Mouse (Mus musculus): Measurements from ENCODE around the gene Rassf3. TPM values are rescaled to one million over a fixed set of nuclear protein-coding genes. Genes with fewer than 3 reads are reported as not detected.

The Rassf3 gene
- polyA plus RNA-seq, 1 experiment from 2014 or later = 20.2 TPM

DNA sequence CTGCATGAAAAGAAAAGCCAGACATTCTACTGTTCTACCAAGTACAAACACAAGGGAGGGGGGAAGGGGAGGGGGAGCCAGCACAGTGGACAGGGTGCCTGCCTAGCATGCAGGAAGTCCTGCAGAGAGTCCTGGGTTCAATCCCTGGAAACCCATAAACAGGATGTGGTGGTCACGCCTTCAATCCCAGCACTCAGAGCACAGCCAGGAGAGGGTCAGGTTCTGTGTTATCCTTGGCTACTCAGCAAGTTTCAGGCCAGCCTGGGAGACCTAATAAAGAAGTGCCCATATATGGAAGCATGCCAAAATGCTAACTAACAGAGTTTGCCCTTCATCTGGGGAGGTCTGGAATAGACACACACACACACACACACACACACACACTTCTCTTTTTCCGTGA lies 47.1 kb downstream of the Rassf3 start:
- H3K4me3 ChIP-seq (replicated peaks) = no peak overlapping the region
- H3K4me1 ChIP-seq (replicated peaks) = peaks cover 87% of the 10 kb centered on the region
- H3K27ac ChIP-seq = peak overlapping the region; percentile 81
- no peaks in the 10 kb centered on the region for H3K27me3 ChIP-seq
- H3K36me3 ChIP-seq = no peaks in the 10 kb centered on the region
- H3K9ac ChIP-seq (replicated peaks) = no peak overlapping the region
- WGBS = 14% methylated on average over 2 of the region's 2 CpGs
- H3K4me2 ChIP-seq = no peak overlapping the region
- no peaks in the 10 kb centered on the region for H3K9me3 ChIP-seq
- ATAC-seq (ENCODE audit: insufficient number of reproducible peaks, insufficient read depth, low FRiP score, low TSS enrichment, low read depth) = peak; percentile 67; the same call in 1 of the 2 replicates

DNA sequence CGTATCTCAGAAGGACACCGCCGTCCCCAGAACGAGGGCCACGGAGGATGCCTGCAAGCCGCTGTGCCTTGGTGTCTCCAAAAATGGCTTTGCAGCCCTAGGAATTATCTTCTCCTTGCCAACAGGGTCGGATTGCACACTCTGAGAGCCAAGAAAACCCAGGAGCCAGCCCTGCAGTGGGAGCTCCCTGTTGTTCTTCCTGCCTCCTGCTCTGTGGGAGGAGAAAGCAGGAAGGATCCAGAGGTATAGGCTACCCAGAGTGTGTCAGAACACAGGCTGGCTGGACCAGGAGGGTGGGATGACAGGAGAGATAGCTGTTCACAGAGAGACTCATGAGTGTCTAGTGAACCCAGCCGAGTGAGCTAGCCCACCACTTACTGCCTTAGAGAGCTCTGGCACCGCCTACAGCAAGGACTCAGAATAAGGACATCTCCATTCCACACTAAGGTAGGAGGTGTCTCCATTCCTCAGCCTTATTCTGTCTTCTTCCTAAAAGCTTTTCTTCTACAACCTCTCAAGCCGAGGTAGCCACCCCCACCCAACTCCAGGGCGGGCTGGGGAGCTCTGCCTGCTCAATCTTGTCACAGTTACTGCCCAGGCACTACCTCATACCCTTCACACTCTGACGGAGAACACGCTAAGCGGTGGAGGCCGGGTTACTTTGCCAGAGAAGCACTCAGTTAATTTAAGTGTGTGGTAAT lies 48.0 kb downstream of the Rassf3 start:
- Histone ChIP-seq H3K9ac (replicated peaks) (no peak overlapping the region), H3K27ac (0 out of 2 replicates have a peak overlapping the region, but pooled peaks have one; percentile 25), H3K4me3 (replicated peaks) (no peak overlapping the region), H3K4me1 (replicated peaks) (peaks cover 90% of the 10 kb centered on the region), H3K36me3 (0 out of 2 replicates have a peak, but pooled peaks cover 5% of the 10 kb centered on the region), H3K4me2 (no peak overlapping the region), H3K27me3 (no peaks in the 10 kb centered on the region), H3K9me3 (no peaks in the 10 kb centered on the region)
- WGBS = 82% methylated on average over 15 of the region's 15 CpGs
- ATAC-seq (ENCODE audit: insufficient number of reproducible peaks, insufficient read depth, low FRiP score, low TSS enrichment, low read depth) = 0 out of 2 replicates have a peak, but pooled peaks have one; percentile 12

DNA sequence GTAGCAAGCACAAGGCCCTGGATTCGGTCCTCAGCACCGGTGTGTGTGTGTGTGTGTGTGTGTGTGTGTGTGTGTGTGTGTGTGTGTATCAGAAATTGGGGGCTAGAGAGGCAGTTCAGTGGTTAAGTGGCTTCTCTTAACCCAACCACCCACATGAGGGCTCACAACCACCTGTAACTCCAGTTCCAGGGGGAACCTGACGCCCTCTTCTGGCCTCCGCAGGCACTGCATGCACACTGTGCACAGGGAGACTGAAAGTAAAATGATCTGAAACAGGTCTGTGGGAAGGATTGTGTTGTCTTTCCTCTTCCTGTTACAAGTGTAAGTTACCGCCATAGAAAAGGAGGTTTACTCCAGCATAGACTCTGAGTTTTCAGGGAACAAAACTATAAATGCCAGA lies 49.0 kb downstream of the Rassf3 start:
- Histone ChIP-seq H3K9me3 (no peaks in the 10 kb centered on the region), H3K27ac (no peak overlapping the region; the same call in 1 of the 2 replicates), H3K4me3 (replicated peaks) (no peak overlapping the region), H3K4me2 (no peak overlapping the region), H3K4me1 (replicated peaks) (peaks cover 80% of the 10 kb centered on the region), H3K36me3 (0 out of 2 replicates have a peak, but pooled peaks cover 5% of the 10 kb centered on the region), H3K27me3 (no peaks in the 10 kb centered on the region), H3K9ac (replicated peaks) (no peak overlapping the region)
- WGBS = 60% methylated on average over 5 of the region's 5 CpGs
- ATAC-seq (ENCODE audit: insufficient number of reproducible peaks, insufficient read depth, low FRiP score, low TSS enrichment, low read depth) = no peak

DNA sequence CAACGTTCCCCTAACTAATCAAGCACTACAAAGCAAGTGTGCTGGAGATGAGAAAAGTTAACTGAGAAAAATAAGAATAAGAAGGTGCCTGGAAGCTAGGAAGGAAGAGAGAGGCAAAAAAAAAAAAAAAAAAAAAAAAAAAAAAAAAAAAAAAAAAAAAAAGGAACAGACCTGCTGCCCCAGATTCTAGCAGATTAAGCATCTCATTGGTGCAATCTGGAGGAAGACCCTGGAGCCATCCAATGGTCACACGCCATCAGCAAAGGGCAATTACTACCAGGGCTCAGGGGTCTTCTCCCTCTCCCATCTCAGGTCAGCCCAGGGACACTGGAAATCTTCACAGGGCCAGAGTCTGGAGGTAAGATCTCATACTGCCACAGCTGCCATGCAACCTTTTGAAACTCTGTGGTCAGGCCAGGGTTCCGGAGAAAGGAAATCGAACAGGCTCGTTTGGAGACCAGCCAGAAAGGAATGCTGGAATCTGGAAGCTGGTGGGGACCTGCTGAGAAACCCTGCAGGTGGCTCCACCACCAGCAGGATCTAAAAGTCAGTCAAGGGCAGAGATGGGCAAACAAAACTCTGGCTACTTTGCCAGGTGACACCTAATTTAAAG lies 49.6 kb downstream of the Rassf3 start:
- 0 out of 2 replicates have a peak, but pooled peaks cover 5% of the 10 kb centered on the region for H3K36me3 ChIP-seq
- H3K27ac ChIP-seq = peak overlapping the region; percentile 78
- 26% methylated on average over 5 of the region's 5 CpGs for WGBS
- H3K9ac ChIP-seq (replicated peaks) = no peak overlapping the region
- ATAC-seq (ENCODE audit: insufficient number of reproducible peaks, insufficient read depth, low FRiP score, low TSS enrichment, low read depth) = no peak
- no peaks in the 10 kb centered on the region for H3K27me3 ChIP-seq
- H3K4me2 ChIP-seq = no peak overlapping the region
- no peak overlapping the region for H3K4me3 ChIP-seq (replicated peaks)
- H3K9me3 ChIP-seq = no peaks in the 10 kb centered on the region
- peaks cover 81% of the 10 kb centered on the region for H3K4me1 ChIP-seq (replicated peaks)

DNA sequence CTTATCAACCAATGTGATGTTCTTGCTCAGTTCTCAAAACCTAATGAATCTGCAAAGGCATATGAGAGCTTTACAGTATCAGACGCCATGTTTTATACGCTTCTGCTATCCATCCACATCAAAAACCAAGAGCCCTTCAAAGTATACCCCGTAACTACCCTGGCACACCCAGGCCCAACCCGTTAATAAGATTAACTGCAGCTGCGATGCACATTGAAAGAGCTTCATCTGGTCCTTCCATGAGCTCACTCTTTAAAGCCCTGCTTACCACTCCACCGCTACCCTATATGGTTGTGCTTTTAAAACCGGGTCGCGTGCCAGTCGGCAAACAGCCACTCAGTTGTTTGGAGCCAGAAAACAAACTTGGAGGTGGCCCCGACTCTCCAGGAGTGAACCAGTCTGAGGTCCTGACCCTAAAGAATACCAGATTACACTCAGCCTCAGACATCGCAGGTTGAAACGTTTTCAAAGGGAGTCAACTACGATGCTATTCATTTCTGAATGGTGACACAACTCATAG lies 50.6 kb downstream of the Rassf3 start:
- WGBS = 65% methylated on average over 14 of the region's 14 CpGs
- Histone ChIP-seq H3K4me3 (replicated peaks) (no peak overlapping the region), H3K36me3 (0 out of 2 replicates have a peak, but pooled peaks cover 5% of the 10 kb centered on the region), H3K4me1 (replicated peaks) (peaks cover 73% of the 10 kb centered on the region), H3K4me2 (no peak overlapping the region), H3K27ac (0 out of 2 replicates have a peak overlapping the region, but pooled peaks have one; percentile 4), H3K9me3 (no peaks in the 10 kb centered on the region), H3K27me3 (no peaks in the 10 kb centered on the region), H3K9ac (replicated peaks) (no peak overlapping the region)
- no peak for ATAC-seq (ENCODE audit: insufficient number of reproducible peaks, insufficient read depth, low FRiP score, low TSS enrichment, low read depth)

DNA sequence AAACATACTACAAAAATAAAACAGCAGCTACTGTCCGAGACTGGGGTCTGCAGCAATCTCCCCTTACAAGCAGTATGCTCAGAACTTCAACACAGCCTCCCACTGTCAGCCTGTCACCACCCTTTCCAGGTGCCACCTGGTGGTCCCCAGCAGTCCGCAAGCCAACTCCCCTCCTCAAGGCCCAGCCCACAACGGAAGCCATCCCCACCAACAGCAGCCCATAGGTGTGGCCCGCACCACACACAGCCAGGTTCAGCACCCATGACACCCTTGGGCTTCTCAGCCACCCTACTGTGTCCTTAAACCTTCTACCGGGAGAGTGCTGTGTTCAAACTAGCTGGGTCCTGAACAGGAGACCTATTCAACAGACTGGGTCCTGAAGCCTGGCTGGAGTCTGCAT lies 51.1 kb downstream of the Rassf3 start:
- H3K27ac ChIP-seq = no peak overlapping the region
- 80% methylated on average over 5 of the region's 5 CpGs for WGBS
- no peak overlapping the region for H3K4me2 ChIP-seq
- no peaks in the 10 kb centered on the region for H3K27me3 ChIP-seq
- no peak overlapping the region for H3K9ac ChIP-seq (replicated peaks)
- H3K4me1 ChIP-seq (replicated peaks) = peaks cover 73% of the 10 kb centered on the region
- no peak for ATAC-seq (ENCODE audit: insufficient number of reproducible peaks, insufficient read depth, low FRiP score, low TSS enrichment, low read depth)
- H3K4me3 ChIP-seq (replicated peaks) = no peak overlapping the region
- H3K36me3 ChIP-seq = 0 out of 2 replicates have a peak, but pooled peaks cover 5% of the 10 kb centered on the region
- no peaks in the 10 kb centered on the region for H3K9me3 ChIP-seq

DNA sequence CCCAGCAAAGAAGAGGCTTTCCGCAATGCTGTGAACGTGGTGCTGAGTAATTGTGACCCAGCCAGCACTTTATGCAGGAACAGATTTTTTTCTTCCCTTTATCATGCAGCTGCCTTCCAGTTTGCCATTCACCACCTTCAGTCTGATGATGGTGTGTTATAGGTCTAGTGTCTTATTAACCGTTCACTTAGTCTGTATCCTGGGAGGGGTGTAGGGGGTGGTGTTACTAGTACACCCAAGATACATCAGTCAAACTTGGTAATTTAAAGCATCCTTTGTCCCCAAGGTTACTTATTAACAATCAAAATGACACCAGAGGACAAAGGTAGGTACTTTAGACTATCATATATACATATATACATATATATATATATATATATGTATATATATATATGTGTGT lies 51.7 kb downstream of the Rassf3 start:
- H3K4me1 ChIP-seq (replicated peaks) = peaks cover 73% of the 10 kb centered on the region
- no peak overlapping the region for H3K9ac ChIP-seq (replicated peaks)
- ATAC-seq (ENCODE audit: insufficient number of reproducible peaks, insufficient read depth, low FRiP score, low TSS enrichment, low read depth) = no peak
- H3K27me3 ChIP-seq = no peaks in the 10 kb centered on the region
- H3K27ac ChIP-seq = no peak overlapping the region; the same call in 1 of the 2 replicates
- 0 out of 2 replicates have a peak, but pooled peaks cover 5% of the 10 kb centered on the region for H3K36me3 ChIP-seq
- no peaks in the 10 kb centered on the region for H3K9me3 ChIP-seq
- WGBS = 87% methylated on average over 3 of the region's 3 CpGs
- H3K4me2 ChIP-seq = no peak overlapping the region
- no peak overlapping the region for H3K4me3 ChIP-seq (replicated peaks)

DNA sequence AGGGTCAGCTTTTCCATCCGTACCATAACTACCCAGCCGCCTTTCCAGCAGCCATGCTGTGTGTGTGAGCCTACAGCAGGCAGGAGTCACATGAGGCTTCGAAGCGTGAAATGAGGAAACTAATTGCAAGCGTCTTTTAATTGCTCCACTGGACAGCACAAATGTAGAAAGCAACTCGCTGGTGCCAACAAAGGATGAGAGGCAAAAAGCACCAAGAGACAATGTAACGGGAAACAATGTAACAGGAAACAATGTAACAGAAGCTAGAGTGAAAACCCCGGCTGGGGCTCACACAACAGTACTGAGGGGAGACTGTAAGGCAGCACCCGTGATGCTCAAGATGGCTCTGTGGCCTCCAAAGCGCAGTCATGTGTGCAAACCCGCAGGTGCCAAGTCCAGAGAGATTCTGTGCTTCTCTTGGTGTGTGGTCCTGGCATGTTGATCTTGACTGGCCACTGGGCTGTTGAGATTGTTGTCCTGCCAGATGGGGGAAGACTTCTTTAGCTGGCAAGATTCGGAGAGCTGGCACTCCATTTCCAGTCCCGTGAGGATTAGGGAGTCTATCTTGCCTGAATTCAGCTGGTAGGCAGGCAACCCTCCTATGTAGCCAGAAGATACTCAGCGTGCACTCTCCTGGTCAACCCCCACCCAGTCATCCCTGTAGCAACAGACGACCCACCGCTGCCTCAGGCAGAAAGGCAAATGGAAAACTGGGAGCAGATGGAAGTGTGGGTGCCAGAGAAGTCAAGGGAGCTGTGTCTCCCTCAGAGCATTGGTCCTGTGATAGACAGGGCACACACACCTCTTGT lies 52.4 kb downstream of the Rassf3 start:
- Histone ChIP-seq H3K4me2 (no peak overlapping the region), H3K36me3 (0 out of 2 replicates have a peak, but pooled peaks cover 5% of the 10 kb centered on the region), H3K4me3 (replicated peaks) (no peak overlapping the region), H3K27me3 (no peaks in the 10 kb centered on the region), H3K4me1 (replicated peaks) (peaks cover 66% of the 10 kb centered on the region), H3K9me3 (no peaks in the 10 kb centered on the region), H3K9ac (replicated peaks) (no peak overlapping the region), H3K27ac (no peak overlapping the region; the same call in 1 of the 2 replicates)
- WGBS = 81% methylated on average over 16 of the region's 16 CpGs
- ATAC-seq (ENCODE audit: insufficient number of reproducible peaks, insufficient read depth, low FRiP score, low TSS enrichment, low read depth) = no peak

DNA sequence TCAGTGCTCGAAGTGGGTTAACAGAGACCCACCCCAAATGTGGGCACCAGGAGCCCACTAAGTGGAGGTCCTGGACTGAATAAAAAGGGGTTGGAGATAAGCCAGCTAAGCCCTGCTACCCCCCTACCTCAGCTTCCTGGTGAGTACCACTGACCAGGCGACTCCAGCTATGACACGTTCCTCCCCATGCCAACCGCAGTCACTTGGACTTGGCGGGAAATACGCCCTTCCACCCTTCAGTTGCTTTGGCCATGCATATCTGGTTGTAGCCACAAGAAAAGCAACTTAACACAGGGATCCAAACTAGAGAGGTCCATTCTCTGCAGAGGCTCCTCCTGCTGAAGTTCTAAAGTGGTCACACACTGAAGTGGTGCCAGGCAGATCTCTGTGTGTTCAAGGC lies 53.9 kb downstream of the Rassf3 start:
- Histone ChIP-seq H3K9ac (replicated peaks) (no peak overlapping the region), H3K4me1 (replicated peaks) (peaks cover 52% of the 10 kb centered on the region), H3K27me3 (no peaks in the 10 kb centered on the region), H3K4me3 (replicated peaks) (no peak overlapping the region), H3K27ac (no peak overlapping the region), H3K4me2 (no peak overlapping the region), H3K9me3 (no peaks in the 10 kb centered on the region), H3K36me3 (0 out of 2 replicates have a peak, but pooled peaks cover 5% of the 10 kb centered on the region)
- no peak for ATAC-seq (ENCODE audit: insufficient number of reproducible peaks, insufficient read depth, low FRiP score, low TSS enrichment, low read depth)
- WGBS = 91% methylated on average over 6 of the region's 6 CpGs

DNA sequence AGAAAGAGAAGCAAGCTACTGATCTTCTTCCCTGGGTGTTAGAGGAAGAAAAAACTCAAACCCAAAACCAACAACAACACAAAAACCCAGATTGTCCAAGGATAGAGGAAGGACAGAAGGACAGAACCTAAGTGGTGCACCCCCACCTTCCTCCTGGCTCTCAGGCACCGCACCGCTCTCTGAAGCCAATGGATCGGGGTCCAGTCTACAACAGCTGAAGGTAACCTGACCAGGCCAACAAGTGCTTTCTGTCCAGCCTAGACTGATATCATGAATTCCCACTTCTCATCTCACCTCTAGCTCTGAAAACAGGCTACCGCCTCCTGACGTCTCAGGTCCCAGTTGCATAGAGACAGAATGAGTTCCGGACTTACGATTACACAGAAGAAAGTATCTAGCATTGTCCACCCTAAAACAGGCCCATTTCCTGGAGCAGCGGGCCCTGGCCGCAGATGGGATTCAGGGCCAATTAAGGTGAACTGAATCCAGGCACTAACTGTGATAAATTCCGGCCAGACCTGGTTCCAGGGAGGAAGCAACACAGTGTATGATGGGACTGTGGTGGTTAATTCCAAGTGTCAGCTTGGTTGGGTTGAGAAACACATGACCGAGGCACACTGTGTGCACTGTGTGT lies 54.4 kb downstream of the Rassf3 start:
- Histone ChIP-seq H3K4me3 (replicated peaks) (no peak overlapping the region), H3K27ac (no peak overlapping the region), H3K27me3 (no peaks in the 10 kb centered on the region), H3K9ac (replicated peaks) (no peak overlapping the region), H3K36me3 (peaks cover 5% of the 10 kb centered on the region; the same call in 1 of the 2 replicates), H3K9me3 (no peaks in the 10 kb centered on the region), H3K4me2 (no peak overlapping the region), H3K4me1 (replicated peaks) (peaks cover 48% of the 10 kb centered on the region)
- 77% methylated on average over 11 of the region's 11 CpGs for WGBS
- no peak for ATAC-seq (ENCODE audit: insufficient number of reproducible peaks, insufficient read depth, low FRiP score, low TSS enrichment, low read depth)

All from limb, embryonic 12.5 days (tissue).